Mouse (Mus musculus) heart, postnatal 10 days (tissue): ENCODE results near the gene Znrf3. TPM values are rescaled to one million over a fixed set of nuclear protein-coding genes. Genes with fewer than 3 reads are reported as not detected.

Experiments used
- DNase-seq, 2 experiments: peaks; one replicate each; pipeline ENCODE4 v3.0.0; 2021
- intact Hi-C: fragments of 180-260 bp; cut with DNase I; formaldehyde crosslinking; loops from one replicate; pipeline ENCODE4 v1.15.1; 2025
- total RNA-seq, 2 experiments: library from RNA; stranded (reverse); gene quantifications; 2 replicates each; pipeline ENCODE4 v1.2.3; 2021

The Znrf3 gene
- total RNA-seq, 2 experiments from 2014 or later, result 11.9 to 14.7 TPM

- DNase-seq, result peak; percentile 40 to 47
- intact Hi-C loops, result no loop called here
Observed at GRCm38 (mm10) chr11:5443511-5444233, 975 bp downstream of the Znrf3 start.

GRCm38 (mm10) chr11:5442590-5443021 lies 2.0 kb downstream of the Znrf3 start:
- intact Hi-C loops, result no loop called here
- no peak for DNase-seq

GRCm38 (mm10) chr11:5437646-5438045 lies 7.0 kb downstream of the Znrf3 start:
- intact Hi-C loops, result loop anchor here (5.0 kb wide), 1 partner anchor 55 kb away; no protein-coding TSS in a partner anchor
- DNase-seq, result no peak

GRCm38 (mm10) chr11:5436988-5437387 lies 7.7 kb downstream of the Znrf3 start:
- DNase-seq, result no peak
- intact Hi-C loops, result loop anchor here (5.0 kb wide), 1 partner anchor 55 kb away; no protein-coding TSS in a partner anchor

GRCm38 (mm10) chr11:5435493-5435892 lies 9.2 kb downstream of the Znrf3 start:
- intact Hi-C loops, result loop anchor here (5.0 kb wide), 1 partner anchor 53 kb away; no protein-coding TSS in a partner anchor
- no peak for DNase-seq

GRCm38 (mm10) chr11:5432330-5432729 lies 12.3 kb downstream of the Znrf3 start:
- intact Hi-C loops, result no loop called here
- DNase-seq, result no peak

- intact Hi-C loops, result no loop called here
- no peak for DNase-seq
Observed at GRCm38 (mm10) chr11:5430863-5431262, 13.8 kb downstream of the Znrf3 start.

GRCm38 (mm10) chr11:5429396-5430190 lies 15.1 kb downstream of the Znrf3 start:
- intact Hi-C loops, result no loop called here
- DNase-seq, result no peak

- intact Hi-C loops, result no loop called here
- DNase-seq, result no peak
Observed at GRCm38 (mm10) chr11:5427251-5427650, 17.4 kb downstream of the Znrf3 start.

- DNase-seq, result no peak
- intact Hi-C loops, result no loop called here
Observed at GRCm38 (mm10) chr11:5426317-5426716, 18.3 kb downstream of the Znrf3 start.

GRCm38 (mm10) chr11:5425106-5425505 lies 19.5 kb downstream of the Znrf3 start:
- intact Hi-C loops, result no loop called here
- DNase-seq, result no peak

GRCm38 (mm10) chr11:5424185-5424584 lies 20.5 kb downstream of the Znrf3 start:
- intact Hi-C loops, result no loop called here
- no peak for DNase-seq

GRCm38 (mm10) chr11:5423000-5423399 lies 21.6 kb downstream of the Znrf3 start:
- intact Hi-C loops, result no loop called here
- no peak for DNase-seq

- intact Hi-C loops, result no loop called here
Observed at GRCm38 (mm10) chr11:5422252-5422636, 22.4 kb downstream of the Znrf3 start.

GRCm38 (mm10) chr11:5421506-5422251 lies 23.0 kb downstream of the Znrf3 start:
- DNase-seq, result peak; percentile 70 to 76
- intact Hi-C loops, result no loop called here

More at GRCm38 (mm10) chr11:5422252-5422636, 22.4 kb downstream of the Znrf3 start:
- no peak for DNase-seq

- intact Hi-C loops, result no loop called here
- DNase-seq, result peak; percentile 56 to 67
Observed at GRCm38 (mm10) chr11:5415617-5416338, 28.9 kb downstream of the Znrf3 start.

GRCm38 (mm10) chr11:5414856-5415616 lies 29.6 kb downstream of the Znrf3 start:
- no peak for DNase-seq
- intact Hi-C loops, result no loop called here

- intact Hi-C loops, result no loop called here
- DNase-seq, result no peak
Observed at GRCm38 (mm10) chr11:5412644-5413190, 31.9 kb downstream of the Znrf3 start.

- DNase-seq, result no peak
Observed at GRCm38 (mm10) chr11:5411577-5411976, 33.1 kb downstream of the Znrf3 start.

More at GRCm38 (mm10) chr11:5411577-5411976, 33.1 kb downstream of the Znrf3 start:
- intact Hi-C loops, result no loop called here
